Mouse (Mus musculus) C2C12 (cell line): ENCODE data around the gene Trp53i13. TPM values are rescaled to one million over a fixed set of nuclear protein-coding genes. Genes with fewer than 3 reads are reported as not detected.
"Not testable (repeated sequence)": the region's sequence is repeated elsewhere in the genome, so short reads cannot be mapped to it uniquely, and the experiment has no call there.

Experiments
- H3K27me3 ChIP-seq: one replicate; pipeline ENCODE4 v1.6.1; 2011; ENCODE audit not compliant: control insufficient read depth, insufficient read depth, insufficient read length
- H3K36me3 ChIP-seq: one replicate; pipeline ENCODE4 v1.6.1; 2011; ENCODE audit not compliant: control insufficient read depth, insufficient read depth
- H3K4me3 ChIP-seq: one replicate; pipeline ENCODE4 v1.5.1; 2011; ENCODE audit warnings: mild to moderate bottlenecking, control low read depth; ENCODE audit not compliant: poor library complexity, insufficient read depth, severe bottlenecking
- H3K79me2 ChIP-seq: one replicate; pipeline ENCODE4 v1.6.1; 2011; ENCODE audit not compliant: control insufficient read depth, insufficient read depth
- H3K79me3 ChIP-seq: one replicate; pipeline ENCODE4 v1.6.1; 2011; ENCODE audit warnings: low read depth, control low read depth
- H3ac ChIP-seq: one replicate; pipeline ENCODE3; 2011; ENCODE audit warnings: low read depth; ENCODE audit not compliant: control insufficient read depth, insufficient read length
- CEBPB ChIP-seq: IDR thresholded peaks from one replicate; pipeline ENCODE4 v1.6.1; 2011; ENCODE audit warnings: low read depth, mild to moderate bottlenecking, control low read depth, moderate library complexity
- CTCF ChIP-seq: IDR thresholded peaks from one replicate; pipeline ENCODE4 v1.5.1; 2011; ENCODE audit not compliant: control insufficient read depth, insufficient read depth, insufficient read length
- FOSL1 ChIP-seq: IDR thresholded peaks from one replicate; pipeline ENCODE4 v1.8.0; 2011; ENCODE audit warnings: mild to moderate bottlenecking, low read length; ENCODE audit not compliant: poor library complexity, insufficient read depth, severe bottlenecking
- MAX ChIP-seq: IDR thresholded peaks from one replicate; pipeline ENCODE4 v1.6.1; 2011; ENCODE audit warnings: mild to moderate bottlenecking, control low read depth
- MYOD1 ChIP-seq: IDR thresholded peaks from one replicate; pipeline ENCODE4 v1.6.1; 2011; ENCODE audit warnings: low read depth; ENCODE audit not compliant: control insufficient read depth, insufficient read length
- MYOG ChIP-seq: IDR thresholded peaks from one replicate; pipeline ENCODE4 v1.6.1; 2011; ENCODE audit not compliant: control insufficient read depth, insufficient read length; ENCODE audit errors: extremely low read depth
- USF1 ChIP-seq: IDR thresholded peaks from one replicate; pipeline ENCODE4 v1.6.1; 2011; ENCODE audit warnings: low read depth, mild to moderate bottlenecking, control low read depth, moderate library complexity
- long read RNA-seq, 2 experiments: library from polyadenylated mRNA; unstranded; transcript quantifications; one replicate each; pipeline ENCODE4 v2.0.0; 2019 to 2020
- polyA plus RNA-seq: library from polyadenylated mRNA; unstranded; fragments of >200 nt; fragmentation: generic; extraction: Trizol; gene quantifications from one replicate; pipeline ENCODE4 v1.2.1, GENCODE M21; 2012; ENCODE audit warnings: missing spikeins

Trp53i13 gene
- polyA plus RNA-seq: 18.2 TPM
- long read RNA-seq, experiment 1, transcript Trp53i13-201 (7 exons, 1,463 nt): major isoform, 23 of 62 reads
- long read RNA-seq, experiment 1, partial matches to known transcripts: 19 of 62 reads
- long read RNA-seq, experiment 1, other reads (novel, unspliced or antisense): 20 of 62 reads
- long read RNA-seq, experiment 2, transcript Trp53i13-201 (7 exons, 1,463 nt): major isoform, 13 of 59 reads
- long read RNA-seq, experiment 2, partial matches to known transcripts: 16 of 59 reads
- long read RNA-seq, experiment 2, other reads (novel, unspliced or antisense): 30 of 59 reads

GRCm38 (mm10) chr11:77515637-77516552 lies at the start of gene Trp53i13:
Trp53i13 (minus strand) TSS chr11:77515980.
- Histone ChIP-seq H3K36me3 (no peaks in the 10 kb centered on the region), H3K79me3 (no peaks in the 10 kb centered on the region), H3ac (peak within 1 kb of the TSS; percentile 60), H3K27me3 (no peaks in the 10 kb centered on the region), H3K4me3 (peak within 1 kb of the TSS; percentile 30), H3K79me2 (no peaks in the 10 kb centered on the region)
- TF ChIP-seq MYOG: no peak
- TF ChIP-seq CTCF: no peak
- no peak for TF ChIP-seq CEBPB
- TF ChIP-seq MYOD1: no peak
- no peak for TF ChIP-seq FOSL1
- TF ChIP-seq MAX: no peak
- no peak for TF ChIP-seq USF1

GRCm38 (mm10) chr11:77545261-77545660 lies 29.5 kb upstream of the Trp53i13 start:
- Histone ChIP-seq H3K79me2 (no peaks in the 10 kb centered on the region), H3K27me3 (no peaks in the 10 kb centered on the region), H3K4me3 (no peak overlapping the region), H3K36me3 (peaks cover 96% of the 10 kb centered on the region), H3ac (no peak overlapping the region), H3K79me3 (no peaks in the 10 kb centered on the region)
- no peak for TF ChIP-seq MYOG
- no peak for TF ChIP-seq MAX
- no peak for TF ChIP-seq CTCF
- no peak for TF ChIP-seq MYOD1
- no peak for TF ChIP-seq USF1
- no peak for TF ChIP-seq CEBPB
- TF ChIP-seq FOSL1: no peak

DNA sequence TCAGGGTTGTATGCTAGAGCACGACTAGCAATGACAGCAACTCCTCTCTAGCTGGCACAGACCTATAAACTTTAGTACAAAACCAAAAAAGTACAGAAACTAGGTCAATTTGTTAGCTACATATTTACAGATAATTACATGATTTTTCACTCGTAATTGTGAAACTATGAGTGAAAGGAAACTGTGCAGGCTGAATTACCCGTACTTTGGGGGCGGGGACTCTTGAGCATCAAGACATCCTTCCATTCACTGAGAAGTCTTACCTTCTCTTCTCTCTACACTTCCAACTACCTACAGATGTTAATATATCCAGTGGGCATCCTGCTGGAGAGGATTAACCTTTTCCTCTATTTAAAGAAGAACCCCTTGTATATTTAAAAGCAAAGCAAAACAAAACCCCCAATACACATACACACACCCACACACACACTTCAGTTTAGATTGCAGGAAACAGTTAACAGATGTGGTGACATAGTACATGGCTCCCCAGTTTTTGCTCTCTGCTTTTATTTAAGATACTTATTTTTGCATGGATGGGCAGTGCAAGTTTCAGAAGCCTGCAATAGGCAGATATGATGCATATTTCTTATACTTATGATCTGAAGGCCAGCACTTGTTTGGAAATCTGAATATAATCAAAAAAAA lies 16.5 kb upstream of the Trp53i13 start:
- Histone ChIP-seq H3K27me3 (no peaks in the 10 kb centered on the region), H3K79me2 (no peaks in the 10 kb centered on the region), H3K79me3 (no peaks in the 10 kb centered on the region), H3K36me3 (peaks cover 57% of the 10 kb centered on the region), H3ac (no peak overlapping the region), H3K4me3 (no peak overlapping the region)
- TF ChIP-seq MYOG: no peak
- no peak for TF ChIP-seq USF1

DNA sequence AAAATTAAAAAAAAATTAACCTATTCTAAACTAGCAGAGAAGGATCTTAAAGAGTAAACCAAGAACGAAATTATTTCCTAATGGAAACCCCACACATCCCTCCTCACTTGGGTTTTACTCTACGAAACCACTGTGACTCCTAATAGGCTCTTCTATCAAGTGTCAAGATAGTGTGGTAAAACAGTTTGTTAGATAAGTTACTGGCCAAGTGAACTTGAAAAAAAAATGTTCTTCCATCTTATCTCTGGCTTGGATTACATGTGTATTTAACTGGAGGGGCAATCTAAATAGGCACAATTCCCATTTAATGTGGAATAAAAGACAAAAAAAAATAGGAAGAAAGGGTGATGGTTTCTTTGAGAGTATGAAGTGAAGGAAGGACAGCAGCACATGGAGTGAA lies 15.1 kb upstream of the Trp53i13 start:
- Histone ChIP-seq H3K27me3 (no peaks in the 10 kb centered on the region), H3K4me3 (no peak overlapping the region), H3K79me2 (no peaks in the 10 kb centered on the region), H3ac (no peak overlapping the region), H3K79me3 (no peaks in the 10 kb centered on the region), H3K36me3 (peaks cover 42% of the 10 kb centered on the region)
- TF ChIP-seq MYOD1 (no peak), FOSL1 (no peak), USF1 (no peak), MYOG (no peak), MAX (no peak), CTCF (no peak), CEBPB (no peak)

GRCm38 (mm10) chr11:77529644-77530043 lies 13.9 kb upstream of the Trp53i13 start:
- Histone ChIP-seq H3K36me3 (peaks cover 32% of the 10 kb centered on the region), H3ac (no peak overlapping the region), H3K27me3 (no peaks in the 10 kb centered on the region), H3K4me3 (no peak overlapping the region), H3K79me2 (no peaks in the 10 kb centered on the region), H3K79me3 (no peaks in the 10 kb centered on the region)
- TF ChIP-seq CTCF (no peak), MYOD1 (no peak), USF1 (no peak), FOSL1 (no peak), CEBPB (no peak), MAX (no peak), MYOG (no peak)

- peaks cover 27% of the 10 kb centered on the region for H3K36me3 ChIP-seq
- H3K4me3 ChIP-seq, H3ac ChIP-seq, H3K79me2 ChIP-seq, H3K79me3 ChIP-seq, H3K27me3 ChIP-seq: not testable (repeated sequence)
These were observed 12.6 kb upstream of the Trp53i13 start for GRCm38 (mm10) chr11:77528420-77528819.
